In genomic region chr19:5891521-5892258, GRCm38 (mm10) we compare ENCODE assay signal across 19 mouse cellular contexts. TPM values are rescaled to one million over a fixed set of nuclear protein-coding genes. Genes with fewer than 3 reads are reported as not detected.
DNase-seq lines count a peak whose midpoint lies in the region; ATAC-seq and TF ChIP-seq lines count a peak whose summit lies in the region.
"Had no signal": no experiment of that assay in that cellular context is flagged by ENCODE, and none has a peak within 500 bp of the region (broad histone marks: within the 10 kb centered on the region; RNA-seq: fewer than 3 reads in every experiment).

No protein-coding gene starts in this region.

- no peaks in the 10 kb centered on the region for H3K9me3 ChIP-seq in heart, embryonic 12.5 days (replicated peaks)
- H3K9me3 ChIP-seq in hindbrain, embryonic 15.5 days, result no peaks in the 10 kb centered on the region
- H3K9me3 ChIP-seq in lung, postnatal 0 days (ENCODE audit: low read length), result no peaks in the 10 kb centered on the region
- H3K9me3 ChIP-seq: G1E had no signal

- no peaks in the 10 kb centered on the region for H3K27me3 ChIP-seq in heart, embryonic 12.5 days (replicated peaks)
- H3K27me3 ChIP-seq in kidney, adult 2 months (replicated peaks; ENCODE audit: control insufficient read depth, insufficient read depth, low read length), result no peaks in the 10 kb centered on the region
- no peaks in the 10 kb centered on the region for H3K27me3 ChIP-seq in hindbrain, embryonic 15.5 days
- H3K27me3 ChIP-seq in lung, postnatal 0 days (replicated peaks; ENCODE audit: insufficient read depth, low read length), result no peaks in the 10 kb centered on the region

- H3K4me2 ChIP-seq in heart, embryonic 12.5 days, result no peak overlapping the region
- 0 out of 2 replicates have a peak overlapping the region, but pooled peaks have one; percentile 72 for H3K4me2 ChIP-seq in hindbrain, embryonic 15.5 days
- no peak overlapping the region for H3K4me2 ChIP-seq in lung, postnatal 0 days (replicated peaks; ENCODE audit: low read depth, low read length)

- no peak for ATAC-seq in heart, embryonic 12.5 days (ENCODE audit: insufficient number of reproducible peaks, low FRiP score)
- no peak for ATAC-seq in hindbrain, embryonic 15.5 days (ENCODE audit: low FRiP score, low read depth)
- ATAC-seq in lung, postnatal 0 days, result no peak
- ATAC-seq: CD4-positive, CD25-positive, alpha-beta regulatory T cell, adult 4 months; forebrain, embryonic 14.5 days; intestine, embryonic 16.5 days had no signal

- H3K27ac ChIP-seq in heart, embryonic 12.5 days (ENCODE audit: poor library complexity, severe bottlenecking), result peak overlapping the region; percentile 44; the same call in 1 of the 2 replicates
- 0 out of 2 replicates have a peak overlapping the region, but pooled peaks have one; percentile 2 for H3K27ac ChIP-seq in kidney, adult 2 months (ENCODE audit: insufficient read depth, low read depth, low read length)
- no peak overlapping the region for H3K27ac ChIP-seq in hindbrain, embryonic 15.5 days (replicated peaks)
- no peak overlapping the region for H3K27ac ChIP-seq in lung, postnatal 0 days (ENCODE audit: low read length)
- H3K27ac ChIP-seq: liver, embryonic 14.5 days had no signal

- H3K36me3 ChIP-seq in heart, embryonic 12.5 days, result peaks cover 15% of the 10 kb centered on the region
- no peaks in the 10 kb centered on the region for H3K36me3 ChIP-seq in kidney, adult 2 months (ENCODE audit: control insufficient read depth, insufficient read depth, low read length)
- H3K36me3 ChIP-seq in hindbrain, embryonic 15.5 days, result peaks cover 18% of the 10 kb centered on the region
- H3K36me3 ChIP-seq in lung, postnatal 0 days (ENCODE audit: insufficient read depth, low read length), result no peaks in the 10 kb centered on the region

- no peak for TF ChIP-seq EP300 in lung, postnatal 0 days (IDR thresholded peaks at IDR 0.05)

- 84% methylated on average over 12 of the region's 12 CpGs for WGBS in heart, embryonic 12.5 days
- 91% methylated on average over 12 of the region's 12 CpGs for WGBS in kidney, adult 2 months
- whole genome bisulfite sequencing in hindbrain, embryonic 15.5 days, result 95% methylated on average over 12 of the region's 12 CpGs
- 91% methylated on average over 12 of the region's 12 CpGs for WGBS in lung, postnatal 0 days

- no peak for TF ChIP-seq POLR2A in kidney, adult 2 months (IDR thresholded peaks at IDR 0.05; ENCODE audit: low read depth, low read length)

- peaks cover 19% of the 10 kb centered on the region for H3K4me1 ChIP-seq in heart, embryonic 12.5 days (replicated peaks)
- H3K4me1 ChIP-seq in kidney, adult 2 months (ENCODE audit: control insufficient read depth, insufficient read depth, low read length), result peaks cover 2% of the 10 kb centered on the region; the same call in 1 of the 2 replicates
- peaks cover 21% of the 10 kb centered on the region for H3K4me1 ChIP-seq in hindbrain, embryonic 15.5 days (replicated peaks)
- H3K4me1 ChIP-seq in lung, postnatal 0 days (ENCODE audit: insufficient read depth, low read depth, low read length), result peaks cover 3% of the 10 kb centered on the region; the same call in 1 of the 2 replicates

- no peak overlapping the region for H3K9ac ChIP-seq in heart, embryonic 12.5 days
- H3K9ac ChIP-seq in hindbrain, embryonic 15.5 days, result no peak overlapping the region
- no peak overlapping the region for H3K9ac ChIP-seq in lung, postnatal 0 days (replicated peaks; ENCODE audit: low read depth)
- H3K9ac ChIP-seq: liver, embryonic 14.5 days had no signal

- peak; percentile 11 for DNase-seq in adrenal gland, postnatal 14 days
- no peak for DNase-seq in adrenal gland, postnatal 4 days (ENCODE audit: low spot score in 2 of 2)
- no peak for DNase-seq in heart, adult 8-10 months (ENCODE audit: low spot score)
- peak; percentile 38 for DNase-seq in kidney, adult 2 months
- no peak for DNase-seq in kidney, adult 8-10 months
- no peak for DNase-seq in lung, postnatal 0 days (ENCODE audit: low spot score)
- DNase-seq: cerebellum, postnatal 25 days; heart, adult 18-20 months; kidney, postnatal 14 days; lung, postnatal 10 days; retina, postnatal 1 day; thymus, postnatal 36 days had no signal

- no peak for TF ChIP-seq CTCF in kidney, adult 2 months (conservative IDR thresholded peaks at IDR 0.05; ENCODE audit: insufficient read depth, insufficient read length, low read depth, low read length)
- TF ChIP-seq CTCF in lung, postnatal 0 days (IDR thresholded peaks at IDR 0.05), result no peak

- H3K4me3 ChIP-seq in heart, embryonic 12.5 days, result no peak overlapping the region
- H3K4me3 ChIP-seq in kidney, adult 2 months (ENCODE audit: insufficient read depth, low read depth, low read length), result no peak overlapping the region
- no peak overlapping the region for H3K4me3 ChIP-seq in hindbrain, embryonic 15.5 days
- no peak overlapping the region for H3K4me3 ChIP-seq in lung, postnatal 0 days (ENCODE audit: low read depth, low read length)

RNA-seq across cellular contexts. Expression of gene Tigd3, which starts 2.3 kb away (rescaled TPM):
- 1.4 and 1.7 TPM in 2 replicates for total RNA-seq in adrenal gland, postnatal 14 days (2021)
- 1 to 10 TPM; 3.1 TPM for total RNA-seq in adrenal gland, postnatal 4 days (2021)
- polyA plus RNA-seq in heart, embryonic 12.5 days (2016; fragmentation: Nextera tagmentation; extraction: Ambion mirVana), result 1.5 and 1.9 TPM in 2 replicates
- total RNA-seq in heart, adult 8-10 months (2022), result under 1 TPM; 0.23 to 0.50 (median 0.34) TPM
- 0.52 and 0.73 TPM in 2 replicates for polyA plus RNA-seq in kidney, adult 2 months (2012; rRNA removed)
- polyA plus RNA-seq in hindbrain, embryonic 15.5 days (2015; fragmentation: Nextera tagmentation; extraction: Ambion mirVana), result 10.7 and 11.7 TPM in 2 replicates
- 1.3 and 1.5 TPM in 2 replicates for polyA plus RNA-seq in lung, postnatal 0 days (2015; fragmentation: Nextera tagmentation; extraction: Ambion mirVana)

RNA-seq across cellular contexts. Expression of gene Slc25a45, which starts 14.1 kb away (rescaled TPM):
- total RNA-seq in adrenal gland, postnatal 14 days (2021), result 14.7 and 16.5 TPM in 2 replicates
- total RNA-seq in adrenal gland, postnatal 4 days (2021), result 10 to 100 TPM; 25.9 to 26.3 TPM
- polyA plus RNA-seq in heart, embryonic 12.5 days (2016; fragmentation: Nextera tagmentation; extraction: Ambion mirVana), result 3.5 and 3.9 TPM in 2 replicates
- total RNA-seq in heart, adult 8-10 months (2022), result 1 to 10 TPM; 2.4 to 3.8 (median 2.8) TPM
- polyA plus RNA-seq in kidney, adult 2 months (2012; rRNA removed), result 52.7 and 63.4 TPM in 2 replicates
- 2.6 TPM in 2 replicates for polyA plus RNA-seq in hindbrain, embryonic 15.5 days (2015; fragmentation: Nextera tagmentation; extraction: Ambion mirVana)
- polyA plus RNA-seq in lung, postnatal 0 days (2015; fragmentation: Nextera tagmentation; extraction: Ambion mirVana), result 8.4 and 10.2 TPM in 2 replicates

RNA-seq across cellular contexts. Expression of gene Frmd8, which starts 16.6 kb away (rescaled TPM):
- total RNA-seq in adrenal gland, postnatal 14 days (2021), result 26.0 and 34.5 TPM in 2 replicates
- 10 to 100 TPM; 42.4 to 45.9 TPM for total RNA-seq in adrenal gland, postnatal 4 days (2021)
- polyA plus RNA-seq in heart, embryonic 12.5 days (2016; fragmentation: Nextera tagmentation; extraction: Ambion mirVana), result 33.7 and 34.2 TPM in 2 replicates
- total RNA-seq in heart, adult 8-10 months (2022), result 1 to 10 TPM; 7.1 to 8.1 (median 7.5) TPM
- polyA plus RNA-seq in kidney, adult 2 months (2012; rRNA removed), result 18.5 and 23.1 TPM in 2 replicates
- 17.6 and 18.0 TPM in 2 replicates for polyA plus RNA-seq in hindbrain, embryonic 15.5 days (2015; fragmentation: Nextera tagmentation; extraction: Ambion mirVana)
- polyA plus RNA-seq in lung, postnatal 0 days (2015; fragmentation: Nextera tagmentation; extraction: Ambion mirVana), result 33.9 and 35.1 TPM in 2 replicates

RNA-seq across cellular contexts. Expression of gene Dpf2, which starts 21.1 kb away (rescaled TPM):
- 118 and 119 TPM in 2 replicates for total RNA-seq in adrenal gland, postnatal 14 days (2021)
- 100 to 1,000 TPM; 158 to 169 TPM for total RNA-seq in adrenal gland, postnatal 4 days (2021)
- 111 and 118 TPM in 2 replicates for polyA plus RNA-seq in heart, embryonic 12.5 days (2016; fragmentation: Nextera tagmentation; extraction: Ambion mirVana)
- 10 to 100 TPM; 71.9 to 95.2 (median 81.1) TPM for total RNA-seq in heart, adult 8-10 months (2022)
- 71.5 and 79.7 TPM in 2 replicates for polyA plus RNA-seq in kidney, adult 2 months (2012; rRNA removed)
- 111 and 113 TPM in 2 replicates for polyA plus RNA-seq in hindbrain, embryonic 15.5 days (2015; fragmentation: Nextera tagmentation; extraction: Ambion mirVana)
- polyA plus RNA-seq in lung, postnatal 0 days (2015; fragmentation: Nextera tagmentation; extraction: Ambion mirVana), result 77.7 and 78.0 TPM in 2 replicates

RNA-seq across cellular contexts. Expression of gene Cdc42ep2, which starts 32.9 kb away (rescaled TPM):
- total RNA-seq in adrenal gland, postnatal 14 days (2021), result 9.6 and 9.7 TPM in 2 replicates
- 10 to 100 TPM; 11.4 TPM for total RNA-seq in adrenal gland, postnatal 4 days (2021)
- polyA plus RNA-seq in heart, embryonic 12.5 days (2016; fragmentation: Nextera tagmentation; extraction: Ambion mirVana), result 6.5 and 7.3 TPM in 2 replicates
- total RNA-seq in heart, adult 8-10 months (2022), result 1 to 10 TPM; 6.0 to 9.7 (median 8.9) TPM
- 12.0 and 12.2 TPM in 2 replicates for polyA plus RNA-seq in kidney, adult 2 months (2012; rRNA removed)
- 19.0 and 20.3 TPM in 2 replicates for polyA plus RNA-seq in hindbrain, embryonic 15.5 days (2015; fragmentation: Nextera tagmentation; extraction: Ambion mirVana)
- polyA plus RNA-seq in lung, postnatal 0 days (2015; fragmentation: Nextera tagmentation; extraction: Ambion mirVana), result 21.3 and 23.2 TPM in 2 replicates

Comparison
In these comparisons a context has a peak if more than half of its experiments do, and no peak if none do; other contexts are left out.
1. DNase-seq: peak in adrenal gland, postnatal 14 days (single experiment) and kidney, adult 2 months (single experiment); none in adrenal gland, postnatal 4 days (0 of 2), heart, adult 8-10 months (single experiment), kidney, adult 8-10 months (0 of 2) and lung, postnatal 0 days (single experiment).
2. H3K27ac ChIP-seq: peak in heart, embryonic 12.5 days (single experiment) and kidney, adult 2 months (single experiment); none in hindbrain, embryonic 15.5 days (single experiment) and lung, postnatal 0 days (single experiment).